Mouse (Mus musculus) left cerebral cortex, adult 11 months (tissue): Measurements from ENCODE around the gene Ttc28.

Experiments
- DNase-seq: peaks from one replicate; pipeline ENCODE4 v3.0.0; 2022; ENCODE audit warnings: low spot score

Gene Ttc28

DNA sequence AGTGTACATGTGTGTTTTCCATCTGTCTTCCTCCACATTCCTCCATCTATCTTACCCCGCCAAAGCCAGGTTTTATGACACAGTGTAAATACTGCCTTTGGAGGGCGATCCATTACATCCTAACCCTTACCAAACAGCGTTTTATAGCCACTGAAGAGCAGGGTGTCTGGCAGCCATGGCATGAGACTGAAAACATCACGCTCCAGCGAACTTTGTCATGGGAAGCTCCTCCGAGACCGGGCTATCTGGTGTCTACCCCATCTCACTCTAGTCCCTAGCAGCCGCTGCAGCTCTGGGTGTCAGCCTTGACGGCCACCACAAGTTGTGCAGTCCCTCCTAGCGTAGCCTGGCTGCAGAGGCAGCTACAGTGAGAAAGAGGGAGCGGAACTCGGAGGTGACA is 295.8 kb downstream of the Ttc28 start:
- DNase-seq: no peak

DNA sequence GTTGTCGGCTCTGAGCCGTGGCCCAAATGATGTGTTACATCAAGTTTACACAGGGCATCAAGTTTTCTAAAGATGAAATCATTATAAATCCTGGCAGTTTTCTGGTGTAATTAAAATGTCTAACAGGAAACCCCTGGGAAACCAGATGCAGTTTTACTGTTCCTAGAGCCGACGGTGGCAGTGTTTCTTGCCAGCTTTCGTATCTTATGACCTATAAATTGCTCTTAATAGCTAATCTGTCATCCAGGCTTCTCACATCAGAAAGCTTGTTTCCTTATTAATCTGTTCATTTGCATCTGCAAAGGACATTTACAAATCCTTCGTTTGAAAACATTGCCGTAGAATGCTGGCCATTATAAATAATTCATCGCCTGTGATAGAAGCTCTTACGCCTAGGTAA is 296.2 kb downstream of the Ttc28 start:
- DNase-seq: no peak

DNA sequence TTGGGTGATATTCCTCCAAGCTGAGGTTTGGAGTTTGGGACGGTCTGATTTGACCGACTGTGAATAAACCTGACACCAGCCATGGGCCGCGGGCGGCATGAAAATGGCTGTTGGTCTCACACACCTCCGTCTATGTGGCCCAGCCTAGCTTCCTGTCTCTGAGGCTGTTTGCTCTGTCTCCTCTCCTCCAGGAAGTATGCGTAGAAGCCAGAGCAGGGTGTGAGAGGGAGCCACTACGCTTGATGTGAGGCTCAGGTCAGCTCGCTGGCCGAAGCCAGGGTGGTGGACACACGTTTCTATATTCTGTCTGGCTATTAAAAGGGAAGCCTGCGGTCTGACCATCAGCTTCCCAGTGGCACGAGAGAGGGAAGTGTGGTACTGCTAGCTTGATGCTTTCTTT is 296.8 kb downstream of the Ttc28 start:
- no peak for DNase-seq

DNA sequence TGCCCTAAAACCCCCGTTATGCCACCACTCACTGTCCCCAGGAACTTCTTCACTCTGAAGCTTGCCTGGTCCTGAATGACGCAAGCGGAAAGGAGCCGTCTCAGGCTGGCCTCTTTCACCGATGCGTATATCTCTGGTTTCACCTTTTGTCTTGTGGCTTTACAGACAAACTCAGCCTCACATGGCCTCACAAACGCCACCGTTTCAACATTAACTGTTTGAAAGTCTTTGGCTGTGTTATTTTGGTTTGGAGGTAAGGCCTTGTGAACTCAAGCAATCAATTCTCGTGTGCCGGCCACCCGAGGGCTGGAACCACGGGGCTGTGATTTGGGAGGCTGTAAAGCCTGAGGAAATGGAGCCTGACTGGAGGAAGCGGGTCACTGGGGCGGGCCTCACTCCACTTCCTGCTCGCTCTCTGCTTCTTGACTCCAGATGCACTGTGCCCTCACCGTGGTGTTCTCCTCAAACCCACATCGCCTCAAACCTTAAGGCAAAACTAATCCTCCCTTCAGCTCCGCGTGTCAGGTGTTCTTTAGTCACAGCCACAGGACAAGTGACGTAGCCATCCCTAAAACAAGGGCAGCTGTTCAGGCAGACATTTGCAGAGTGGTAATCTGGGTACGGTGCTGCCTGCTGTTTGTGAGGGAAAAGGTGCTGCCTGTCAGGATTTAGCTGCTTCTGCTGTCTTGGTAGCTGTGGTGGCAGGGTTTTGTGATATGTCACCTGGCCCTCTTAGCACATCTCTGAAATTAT is 298.9 kb downstream of the Ttc28 start:
- DNase-seq: no peak

DNA sequence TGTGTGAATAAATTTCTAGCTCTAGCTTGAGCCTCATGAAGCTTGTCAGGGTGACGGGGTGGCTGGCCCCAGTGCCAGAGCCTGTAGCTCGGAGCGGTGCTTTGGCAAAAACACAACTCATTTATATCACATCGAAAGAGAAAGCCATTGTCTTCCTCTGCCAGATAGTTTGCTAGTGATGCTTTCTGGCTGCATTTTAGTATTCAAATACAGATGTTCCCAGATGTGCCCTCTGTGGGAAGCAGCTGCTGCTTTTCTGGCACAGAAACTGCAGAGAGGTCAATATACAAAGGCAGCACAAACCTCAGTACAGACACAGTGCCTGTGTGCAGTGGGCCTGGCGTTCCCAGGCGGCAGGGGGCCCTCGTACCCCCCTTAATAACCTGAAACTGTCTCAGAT is 300.0 kb downstream of the Ttc28 start:
- DNase-seq: peak; percentile 27

DNA sequence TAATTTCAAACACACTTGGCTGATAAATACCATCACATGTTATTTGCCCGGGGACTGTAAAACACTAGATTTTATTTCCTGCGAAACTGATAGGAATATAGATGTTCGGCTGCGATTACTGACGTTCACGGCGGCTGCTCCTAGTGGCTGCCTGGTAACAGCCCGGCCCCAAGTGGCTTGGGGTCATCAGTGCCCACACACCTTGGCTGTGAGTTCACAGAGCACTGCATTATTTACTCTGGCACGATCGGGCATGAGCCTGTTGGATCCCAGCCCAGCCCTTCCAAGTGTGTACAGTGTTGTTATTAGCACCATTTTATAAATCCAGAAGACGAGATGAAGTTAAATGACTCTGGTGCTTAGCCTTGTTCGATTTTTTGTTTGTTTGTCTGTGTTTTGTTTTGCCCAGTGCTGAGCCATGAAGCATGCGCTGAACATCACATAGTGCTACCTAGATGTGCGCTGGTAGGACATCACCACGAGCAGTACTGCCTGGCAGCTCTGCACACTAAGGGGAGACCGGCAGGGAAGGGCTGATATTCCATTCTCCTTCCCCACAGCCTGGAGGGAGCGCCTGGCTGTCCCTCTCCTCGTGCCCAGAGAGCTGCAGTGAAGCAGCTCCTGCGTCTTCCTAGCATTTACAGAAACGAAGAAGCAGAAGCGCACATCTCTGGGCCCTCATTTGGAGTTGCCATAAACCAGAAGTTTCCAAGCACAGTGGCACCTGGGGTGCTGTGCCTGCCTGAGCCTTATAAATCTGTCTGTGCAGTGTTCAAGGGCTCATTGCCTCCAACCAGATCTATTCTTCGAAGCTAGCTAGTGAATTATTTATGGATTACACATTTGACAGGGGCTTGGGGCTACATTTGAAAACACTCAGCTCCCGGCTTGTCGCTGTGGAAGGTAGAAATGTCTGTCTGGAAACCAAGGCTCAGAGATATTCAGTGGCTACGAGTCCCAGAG is 300.8 kb downstream of the Ttc28 start:
- DNase-seq: no peak

DNA sequence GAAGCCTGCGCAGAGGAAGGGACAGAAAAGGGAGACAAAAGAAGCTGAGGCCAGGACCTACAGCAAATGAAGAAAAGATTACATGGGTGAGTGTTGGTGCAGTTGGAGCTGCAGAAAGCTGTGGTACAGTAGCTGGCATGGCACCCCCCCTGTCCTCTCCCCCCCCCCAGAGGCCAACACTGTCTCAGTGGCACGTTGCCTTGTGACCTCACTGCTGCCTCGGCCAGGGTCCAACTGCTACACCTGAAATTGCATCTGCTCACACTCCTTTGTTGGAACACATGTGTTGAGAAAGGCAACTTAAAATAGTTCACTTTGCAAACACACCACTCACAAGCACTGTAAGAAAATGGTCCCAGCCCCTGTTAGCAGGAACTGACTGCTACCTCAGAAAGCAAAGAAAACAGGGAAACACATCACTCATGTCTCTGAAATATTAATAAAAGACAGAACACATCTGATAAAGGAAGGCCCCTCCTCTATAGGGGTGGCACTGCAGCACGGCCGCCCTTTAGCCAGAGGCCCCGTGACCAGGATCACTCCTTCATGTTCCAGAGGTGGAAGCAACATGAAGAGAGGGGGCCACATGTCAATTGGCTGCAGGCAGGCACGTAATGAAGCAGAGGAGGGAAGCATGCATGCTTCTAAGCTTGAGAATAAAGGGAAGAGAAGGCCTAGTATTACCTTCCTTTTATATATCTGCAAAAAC is 301.8 kb downstream of the Ttc28 start:
- DNase-seq: no peak

DNA sequence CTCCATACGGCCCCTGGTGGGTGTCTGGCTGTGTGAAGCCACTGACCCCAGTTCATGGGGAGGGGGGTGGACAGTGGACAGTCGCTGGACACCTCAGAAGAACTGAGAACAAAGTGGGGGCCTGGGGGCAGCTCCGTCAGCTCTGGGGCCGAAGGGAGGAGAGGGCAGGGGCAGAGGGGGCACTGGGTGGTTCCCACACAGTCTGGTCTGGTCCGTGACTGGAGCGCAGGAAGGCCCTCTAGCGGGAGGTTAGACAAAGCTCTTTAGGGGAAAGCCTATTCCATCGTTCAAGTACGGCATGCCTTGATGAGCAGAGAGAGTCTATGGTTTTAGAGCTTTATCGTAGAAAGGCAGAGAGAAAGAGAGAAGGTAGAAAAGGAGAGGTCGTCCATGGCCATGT is 307.0 kb downstream of the Ttc28 start:
- no peak for DNase-seq

DNA sequence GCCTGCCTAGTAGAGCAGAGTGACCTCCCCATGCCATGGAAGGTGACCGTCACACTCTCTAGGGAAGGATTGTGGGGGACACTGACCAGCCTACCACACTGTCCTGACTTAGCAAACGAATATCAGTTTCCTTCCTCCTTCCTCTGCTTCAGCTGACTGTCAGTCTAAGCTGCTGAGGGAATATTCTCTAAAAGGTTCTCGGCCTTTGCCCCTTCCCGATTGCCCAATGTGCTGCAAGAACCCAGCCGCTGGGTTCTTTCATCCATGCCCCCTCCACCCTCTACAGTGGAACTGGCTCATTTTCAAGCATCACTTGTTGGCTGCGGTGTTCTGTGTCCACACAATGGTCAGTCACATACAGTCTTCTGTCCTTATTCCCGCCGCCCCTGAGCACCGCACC is 312.4 kb downstream of the Ttc28 start:
- no peak for DNase-seq

DNA sequence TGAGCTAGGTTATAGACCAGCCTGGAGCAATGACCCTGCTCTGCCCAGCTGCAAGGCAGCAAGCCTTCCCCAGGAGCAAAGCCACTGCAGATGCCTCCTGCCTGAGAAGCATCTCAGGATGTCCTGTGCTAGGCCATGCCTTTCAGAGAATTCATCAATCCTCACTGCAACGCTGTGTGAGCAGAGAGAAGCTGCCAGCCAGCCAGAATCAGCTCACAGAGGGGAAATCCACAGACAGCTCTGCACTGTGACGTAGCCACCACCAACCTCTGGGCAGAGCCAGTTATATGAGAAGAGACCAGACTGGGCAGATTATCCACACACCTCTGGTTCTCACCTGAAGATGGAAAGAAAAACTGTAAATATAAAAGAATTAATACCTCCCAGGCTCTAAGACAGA is 315.2 kb downstream of the Ttc28 start:
- DNase-seq: no peak

DNA sequence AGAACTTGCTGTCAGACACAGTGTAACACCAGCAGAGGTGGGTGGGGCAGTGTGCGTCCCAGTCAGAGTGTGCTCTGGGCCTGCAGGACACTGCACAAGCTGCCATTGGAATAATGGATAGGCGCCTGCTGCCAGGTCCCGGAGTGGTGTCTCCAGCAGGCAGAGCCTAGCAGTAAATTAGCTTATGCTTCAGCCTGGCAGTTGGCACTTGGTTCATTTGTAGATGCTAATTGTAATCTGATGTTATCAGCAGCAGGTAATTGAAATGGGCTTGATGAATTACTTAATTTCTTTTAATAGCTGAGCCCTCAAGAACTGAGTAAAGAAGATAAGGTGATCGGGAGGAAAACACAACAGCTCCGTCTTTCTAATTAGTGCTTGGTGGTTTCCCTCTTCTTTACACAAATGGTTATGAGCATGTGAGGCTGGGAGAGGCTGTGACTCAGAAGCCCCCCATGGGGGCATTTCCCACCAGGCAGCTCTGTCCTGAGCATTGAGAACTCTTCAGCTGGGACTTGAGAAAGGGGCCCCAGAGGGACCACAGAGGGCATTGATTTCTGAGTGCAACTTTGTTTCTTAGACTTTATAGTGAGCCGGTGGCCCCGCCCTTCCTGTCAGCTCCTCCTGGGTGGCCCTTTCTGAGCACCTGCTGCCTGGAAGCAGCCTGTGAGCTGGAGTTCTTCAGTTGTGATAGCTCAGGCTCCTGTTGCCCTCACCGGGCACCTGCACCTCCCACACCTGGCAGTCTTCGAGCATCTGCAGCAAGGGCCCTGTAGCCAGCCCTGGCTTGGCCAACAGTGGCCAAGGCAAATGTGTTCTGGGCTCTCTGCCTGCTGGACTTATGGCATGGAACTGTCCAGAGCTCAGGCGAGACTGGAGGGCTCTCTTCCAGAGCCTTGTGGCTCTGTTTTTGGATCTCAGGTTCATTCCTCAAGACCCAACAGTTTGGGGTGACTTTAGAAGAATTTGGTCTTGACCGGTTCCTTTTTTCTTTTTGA is 316.2 kb downstream of the Ttc28 start:
- no peak for DNase-seq

DNA sequence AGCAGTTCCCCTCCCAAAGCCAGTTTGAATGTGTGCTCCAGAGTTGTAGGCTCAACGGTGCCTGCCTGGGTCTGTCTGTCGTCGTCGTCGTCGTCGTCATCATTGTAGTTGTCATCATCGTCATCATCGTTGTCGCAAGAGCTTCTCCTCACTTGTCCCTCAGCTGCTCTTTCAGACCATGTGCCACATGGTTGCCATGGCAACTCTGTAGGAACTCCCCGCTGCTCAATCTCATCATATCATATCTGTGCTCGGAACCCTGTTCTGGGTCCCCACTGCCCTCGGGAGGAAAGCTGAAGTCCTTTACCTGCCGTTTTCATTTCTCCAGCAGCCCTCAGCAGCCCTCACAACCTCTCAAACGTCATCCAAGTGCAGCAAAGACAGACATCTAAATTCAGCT is 318.1 kb downstream of the Ttc28 start:
- DNase-seq: no peak

DNA sequence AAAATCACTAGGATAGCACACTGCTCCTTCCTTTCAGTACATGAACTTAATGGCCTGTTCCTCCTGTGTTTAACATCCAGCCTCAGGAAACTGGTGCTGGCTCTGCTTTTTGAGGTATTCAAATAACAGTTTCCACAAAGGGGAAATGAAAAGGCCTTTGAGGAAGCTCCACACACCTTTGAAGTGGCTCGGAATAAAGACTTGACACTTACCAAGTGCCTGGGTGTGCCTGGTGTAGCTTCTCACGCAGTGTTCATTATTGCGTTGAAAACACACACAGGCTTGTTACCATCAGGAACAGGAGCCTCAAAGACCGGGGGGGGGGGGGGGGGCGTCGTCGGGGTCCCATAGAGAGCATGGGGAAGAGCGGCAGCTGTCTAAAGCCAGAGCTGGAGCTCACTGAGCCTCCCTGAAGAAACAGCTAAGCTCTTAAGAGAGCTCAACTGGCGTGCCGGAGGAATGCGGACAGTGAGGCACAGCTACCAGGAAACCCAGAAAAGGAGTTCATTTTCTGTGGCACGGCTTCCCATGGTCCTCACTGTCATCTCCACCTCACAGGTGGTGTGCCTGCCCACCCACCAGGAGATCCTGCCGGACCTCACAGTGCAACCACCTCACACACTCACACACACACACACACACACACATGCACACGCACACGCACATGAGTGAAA is 320.7 kb downstream of the Ttc28 start:
- DNase-seq: no peak

DNA sequence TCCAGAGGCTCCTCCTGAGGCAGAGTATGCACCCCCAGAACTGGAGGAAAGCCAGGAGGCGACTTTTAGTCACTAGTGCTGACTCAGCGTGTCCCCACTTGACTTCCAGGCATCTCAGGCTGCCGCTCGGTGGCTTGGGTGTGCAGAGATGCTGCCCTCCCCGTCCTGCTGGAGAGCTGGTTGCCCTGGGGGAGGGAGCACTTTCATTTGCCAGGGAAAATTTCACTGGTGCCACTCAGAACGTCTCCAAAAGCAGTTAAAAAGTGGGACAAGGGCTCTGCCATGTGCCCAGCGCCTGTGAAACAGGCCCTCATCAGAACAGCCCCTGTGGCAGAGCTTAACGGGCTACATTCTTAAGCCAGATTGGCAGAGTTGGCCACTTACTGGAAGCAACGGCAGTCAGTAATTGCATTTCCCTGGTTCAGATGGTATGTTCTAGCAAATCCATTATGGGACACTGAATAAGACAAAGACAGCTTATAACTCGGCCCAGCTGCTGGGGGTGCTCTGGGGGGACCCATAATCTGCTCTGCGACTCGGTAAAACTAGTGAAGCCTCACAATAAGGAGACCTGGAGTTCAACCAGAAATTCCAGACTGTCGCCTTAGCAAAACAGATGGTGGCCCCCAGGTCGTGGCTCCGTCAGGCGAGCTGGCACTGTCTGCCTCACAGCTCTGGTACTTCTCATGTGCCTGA is 321.5 kb downstream of the Ttc28 start:
- DNase-seq: peak; percentile 40

DNA sequence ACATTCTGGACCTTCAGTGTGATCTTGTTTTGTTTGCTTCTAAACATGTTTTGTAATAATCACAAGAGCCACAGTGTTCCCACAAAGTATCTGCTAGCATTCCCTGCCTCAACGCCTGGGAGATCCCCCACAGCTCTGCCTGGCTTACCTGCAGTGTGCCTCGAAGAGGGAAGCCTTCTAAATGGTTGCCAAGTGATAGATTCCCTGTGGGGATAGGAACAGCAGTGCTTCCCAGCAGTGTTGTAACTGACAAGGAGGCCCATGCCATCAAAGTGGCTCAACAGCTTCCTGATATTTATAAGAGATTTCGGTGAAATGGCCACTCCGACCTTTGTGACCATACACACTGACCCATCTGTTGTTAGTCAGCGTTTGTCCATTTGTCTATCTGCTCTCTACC is 324.6 kb downstream of the Ttc28 start:
- DNase-seq: no peak

DNA sequence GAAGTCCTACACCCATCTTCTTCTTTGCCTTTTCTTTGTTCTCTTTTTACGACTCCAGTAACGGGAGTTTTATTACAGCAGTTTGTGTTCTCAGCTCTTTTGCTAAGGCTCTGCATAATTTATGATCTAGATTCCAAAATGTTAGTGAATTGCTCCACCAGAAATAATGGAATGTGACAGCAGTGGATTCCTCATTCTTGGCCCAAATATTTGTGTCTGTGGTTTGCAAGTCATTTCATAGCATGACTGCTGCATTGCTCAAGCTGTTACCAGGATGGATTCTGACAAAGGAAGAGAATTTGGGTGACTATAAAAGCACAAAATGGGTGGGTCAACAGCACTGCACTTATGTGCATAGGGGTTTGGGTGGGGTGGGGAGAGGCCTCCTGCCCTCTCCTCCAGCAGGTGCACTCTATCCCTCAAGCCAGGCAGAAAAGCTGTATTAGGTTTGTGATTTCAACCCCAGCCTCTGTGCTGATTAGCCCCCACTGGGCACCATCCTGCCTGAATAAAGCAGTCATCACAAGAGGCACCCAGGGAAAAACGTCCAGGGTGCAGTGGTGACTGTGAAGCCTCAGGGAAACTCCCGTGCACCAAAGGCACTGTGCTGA is 325.5 kb downstream of the Ttc28 start:
- DNase-seq: no peak

DNA sequence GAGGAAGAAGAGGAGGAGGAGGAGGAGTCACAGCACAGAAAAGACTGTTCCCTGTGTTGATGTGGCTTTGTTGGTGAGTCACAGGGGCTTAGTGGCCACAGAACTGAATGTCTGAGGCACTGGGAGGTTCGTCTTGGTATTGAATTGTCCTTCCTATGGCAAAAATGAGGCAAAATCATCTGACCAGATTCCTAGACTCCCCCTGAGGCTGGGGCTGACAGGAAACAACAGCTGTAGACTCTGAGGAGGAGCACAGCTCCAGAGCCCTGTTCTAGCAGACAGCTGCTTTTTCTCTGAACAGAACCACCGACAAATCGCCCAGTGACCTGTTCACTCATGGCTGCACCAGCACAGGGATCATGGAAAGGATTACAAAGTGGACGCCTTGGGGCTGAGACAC is 326.2 kb downstream of the Ttc28 start:
- no peak for DNase-seq

DNA sequence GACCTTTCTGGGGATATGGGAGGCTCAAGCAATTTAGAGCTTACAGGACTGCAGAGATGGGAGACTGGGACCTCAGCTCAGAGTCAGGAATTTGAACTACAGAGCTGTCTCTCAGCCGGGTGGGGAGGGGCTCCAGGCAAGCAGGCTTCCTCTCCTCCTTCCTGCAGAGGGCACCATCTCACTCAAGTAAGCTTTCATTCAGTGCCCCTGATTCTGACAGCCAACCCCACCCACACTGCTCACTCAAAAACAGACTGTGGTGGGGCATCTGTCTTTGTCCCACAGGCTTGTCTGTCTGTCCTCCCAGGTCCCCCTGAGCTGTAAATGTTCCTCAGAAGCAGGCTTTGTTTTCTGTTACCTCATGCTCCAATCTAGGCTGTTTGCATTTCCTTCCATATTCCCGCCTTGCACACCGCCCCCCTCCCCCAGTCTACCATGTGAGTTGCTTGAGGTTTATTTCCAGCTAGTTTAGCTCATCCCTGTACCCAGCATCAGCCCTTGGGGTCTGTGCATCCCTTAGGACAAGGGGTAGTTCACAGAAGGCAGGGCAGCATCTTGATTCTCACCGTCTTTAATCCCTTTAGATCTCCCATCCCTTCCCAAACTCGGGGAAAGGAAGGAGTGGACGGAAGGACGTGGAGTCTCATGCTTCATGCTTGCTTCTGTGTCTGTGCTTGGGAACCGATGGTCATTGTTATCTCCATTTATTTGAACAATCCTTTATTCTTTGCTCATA is 328.5 kb downstream of the Ttc28 start:
- DNase-seq: no peak

DNA sequence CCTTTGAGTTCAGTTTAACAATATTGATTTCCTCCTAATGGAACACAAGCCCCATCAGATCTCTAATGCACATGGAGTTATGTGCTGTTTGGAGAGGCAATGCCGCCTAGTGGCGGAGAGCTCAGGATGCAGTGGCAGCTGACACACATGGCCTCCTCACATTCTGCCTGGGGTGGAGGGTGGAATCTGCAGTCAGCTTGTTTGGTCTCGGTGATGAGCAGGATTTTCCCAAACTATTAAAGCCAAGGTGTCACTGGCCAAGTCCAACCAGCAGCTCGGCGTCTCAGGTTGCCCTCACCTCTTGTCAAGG is 329.0 kb downstream of the Ttc28 start:
- DNase-seq: no peak
